Mouse (Mus musculus) gastrocnemius, postnatal 14 days (tissue): ENCODE measurements around the gene Stambp. TPM values are rescaled to one million over a fixed set of nuclear protein-coding genes. Genes with fewer than 3 reads are reported as not detected.
"Not testable (repeated sequence)": the region's sequence is repeated elsewhere in the genome, so short reads cannot be mapped to it uniquely, and the experiment has no call there.

ENCODE experiments used
- DNase-seq: peaks from one replicate; pipeline ENCODE4 v3.0.0; 2021; ENCODE audit warnings: mixed read lengths
- intact Hi-C: fragments of 180-260 bp; cut with DNase I; formaldehyde crosslinking; loops from one replicate; pipeline ENCODE4 v1.15.1; 2025; ENCODE audit warnings: low total_unique reads
- long read RNA-seq, 2 experiments: library from polyadenylated mRNA; stranded (forward); transcript quantifications; one replicate each; pipeline ENCODE4 v2.0.0; 2021
- total RNA-seq, 2 experiments: library from RNA; stranded (reverse); gene quantifications; 2 replicates each; pipeline ENCODE4 v1.2.3; 2021

The Stambp gene
- total RNA-seq = 1 to 10 TPM; 7.5 to 8.3 TPM
- long read RNA-seq, experiment 1, transcript Stambp-201 (10 exons, 2,364 nt) = major isoform, 8 of 10 reads
- long read RNA-seq, experiment 1, partial matches to known transcripts = 0 of 10 reads
- long read RNA-seq, experiment 1, other reads (novel, unspliced or antisense) = 2 of 10 reads
- long read RNA-seq, experiment 2, transcript Stambp-201 (10 exons, 2,364 nt) = major isoform, 10 of 13 reads
- long read RNA-seq, experiment 2, partial matches to known transcripts = 2 of 13 reads
- long read RNA-seq, experiment 2, other reads (novel, unspliced or antisense) = 1 of 13 reads

GRCm38 (mm10) chr6:83572671-83573070, at the start of gene Stambp:
Gene Stambp, minus strand, starts transcription at chr6:83572729.
- DNase-seq = no peak
- intact Hi-C loops = no loop called here

- intact Hi-C loops = no loop called here
- DNase-seq = no peak
Observed at GRCm38 (mm10) chr6:83619955-83620354, 47.4 kb upstream of the Stambp start.

DNA sequence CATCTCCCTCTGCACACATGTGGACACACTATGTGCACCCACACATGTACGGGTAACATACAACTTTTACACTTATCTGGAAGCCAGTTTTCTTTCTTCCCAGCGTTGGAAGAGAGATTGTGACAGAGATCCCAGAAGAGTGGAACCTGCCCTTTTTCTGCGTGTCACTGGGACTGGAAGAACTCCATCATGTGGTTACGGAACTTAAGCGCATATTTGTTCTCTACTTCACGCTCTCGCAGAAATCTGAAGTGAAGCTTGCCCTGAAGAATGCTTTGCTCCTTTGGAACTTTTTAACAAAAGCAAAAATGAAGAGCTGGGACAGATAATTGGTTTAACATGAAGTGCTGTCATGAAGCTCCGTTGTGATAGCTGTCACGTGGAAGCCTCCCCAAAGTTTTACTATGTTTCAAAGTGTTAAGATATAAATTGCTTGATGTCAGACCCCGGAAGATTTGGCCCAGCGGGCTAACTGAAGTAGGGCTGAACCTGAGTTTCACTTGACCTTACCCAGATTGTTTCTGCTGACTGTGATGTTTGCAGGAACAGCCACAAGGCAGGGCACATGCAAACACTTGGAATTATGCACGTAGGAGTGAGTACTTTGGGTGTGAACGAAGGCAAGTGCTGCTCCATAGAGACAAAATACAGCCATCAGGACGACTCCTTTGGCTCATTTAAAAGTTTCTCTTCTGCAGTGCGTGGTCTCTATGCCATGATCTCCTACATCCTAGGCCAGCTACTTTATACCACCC, 45.2 kb upstream of the Stambp start:
- no peak for DNase-seq
- intact Hi-C loops = loop anchor here (2.0 kb wide), 1 partner anchor 35 kb away; no protein-coding TSS in a partner anchor

GRCm38 (mm10) chr6:83616512-83616911, 44.0 kb upstream of the Stambp start:
- intact Hi-C loops = loop anchor here (2.0 kb wide), 1 partner anchor 34 kb away; no protein-coding TSS in a partner anchor

GRCm38 (mm10) chr6:83614469-83614868, 41.9 kb upstream of the Stambp start:
- intact Hi-C loops = no loop called here

More at GRCm38 (mm10) chr6:83616512-83616911, 44.0 kb upstream of the Stambp start:
- peak; percentile 85 for DNase-seq

DNA sequence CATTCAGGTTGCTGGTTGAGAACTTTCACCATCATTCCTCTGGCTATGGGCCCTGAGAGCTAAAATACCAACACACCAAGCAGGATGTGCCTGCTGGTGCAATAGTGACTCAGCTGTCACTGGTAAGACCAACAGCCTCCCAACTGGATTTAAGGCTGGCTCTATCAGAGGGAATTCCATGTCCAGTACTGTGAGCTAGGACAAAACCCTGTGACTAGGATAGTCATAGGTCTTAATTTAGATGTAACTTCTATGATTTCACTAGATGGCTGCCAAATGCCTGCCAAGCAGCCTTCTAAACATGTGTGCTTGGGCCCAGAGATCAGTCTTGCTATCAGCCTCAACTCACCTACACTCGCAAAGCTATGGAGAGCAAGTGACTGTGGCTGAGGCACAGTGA, 40.4 kb upstream of the Stambp start:
- no peak for DNase-seq
- intact Hi-C loops = no loop called here

More at GRCm38 (mm10) chr6:83614469-83614868, 41.9 kb upstream of the Stambp start:
- DNase-seq = no peak

GRCm38 (mm10) chr6:83599636-83600174, 27.2 kb upstream of the Stambp start:
- intact Hi-C loops = no loop called here
- DNase-seq = no peak

DNA sequence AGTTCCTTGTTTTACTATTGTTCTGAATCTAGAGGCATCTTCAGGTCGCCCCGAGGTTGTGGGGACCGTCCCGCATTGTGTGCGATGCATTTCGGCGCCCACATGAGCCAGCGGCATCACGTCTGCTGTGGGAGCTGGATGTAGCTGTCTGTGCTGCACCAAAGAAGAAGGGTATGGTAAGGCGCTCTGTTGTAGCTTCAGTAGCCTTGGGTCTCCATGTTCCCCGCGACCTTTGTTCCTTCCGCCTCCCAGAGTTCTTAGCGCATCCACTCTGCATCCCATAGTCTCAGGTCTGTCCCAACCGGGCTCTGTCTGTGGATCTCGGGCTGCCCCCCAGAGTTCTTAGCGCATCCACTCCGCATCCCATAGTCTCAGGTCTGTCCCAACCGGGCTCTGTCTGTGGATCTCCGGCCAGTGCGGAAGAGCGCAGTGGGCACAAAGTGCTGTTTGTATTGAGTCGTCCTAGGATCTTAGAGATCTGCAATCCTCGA, 26.6 kb upstream of the Stambp start:
- no peak for DNase-seq
- intact Hi-C loops = no loop called here

DNA sequence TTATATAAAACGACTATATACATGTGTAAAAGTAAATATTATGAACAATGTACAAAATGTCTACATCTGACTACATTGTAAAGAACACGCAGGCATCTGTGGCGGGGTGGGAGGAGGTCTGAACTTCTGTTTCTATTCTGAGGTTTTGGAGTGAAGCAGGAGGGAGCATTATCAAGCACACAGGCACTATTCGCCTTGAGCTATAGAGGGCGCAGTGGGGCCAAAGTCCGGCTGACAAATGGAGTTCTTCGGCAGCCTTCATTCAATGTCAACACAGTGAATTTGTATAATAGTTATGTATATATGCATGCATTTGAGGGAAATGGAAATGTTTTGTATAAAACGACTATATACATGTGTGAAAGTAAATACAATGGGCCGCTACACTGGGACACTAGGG, 26.1 kb upstream of the Stambp start:
- intact Hi-C loops = no loop called here
- peak; percentile 47 for DNase-seq

DNA sequence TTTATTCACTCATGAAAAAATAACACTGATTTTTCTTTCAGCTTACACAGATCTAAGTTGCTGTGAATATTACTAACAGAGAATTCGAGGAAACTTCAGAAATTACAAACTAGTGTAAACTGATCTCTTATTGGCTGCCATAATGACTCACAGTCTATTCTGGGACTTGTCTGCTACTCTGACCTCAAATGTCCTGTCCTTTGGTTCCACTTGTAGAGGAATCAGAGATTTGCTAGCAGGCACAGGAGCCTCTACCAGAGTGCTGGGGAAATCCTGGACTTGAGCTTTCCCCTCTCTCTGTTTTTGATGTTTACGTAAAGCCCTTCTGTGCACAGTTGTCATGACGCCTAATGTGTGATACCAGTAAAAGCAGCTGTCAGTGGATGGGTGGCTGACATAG, 25.5 kb upstream of the Stambp start:
- intact Hi-C loops = no loop called here
- no peak for DNase-seq

- intact Hi-C loops = no loop called here
- no peak for DNase-seq
Observed at GRCm38 (mm10) chr6:83595035-83595434, 22.5 kb upstream of the Stambp start.

DNA sequence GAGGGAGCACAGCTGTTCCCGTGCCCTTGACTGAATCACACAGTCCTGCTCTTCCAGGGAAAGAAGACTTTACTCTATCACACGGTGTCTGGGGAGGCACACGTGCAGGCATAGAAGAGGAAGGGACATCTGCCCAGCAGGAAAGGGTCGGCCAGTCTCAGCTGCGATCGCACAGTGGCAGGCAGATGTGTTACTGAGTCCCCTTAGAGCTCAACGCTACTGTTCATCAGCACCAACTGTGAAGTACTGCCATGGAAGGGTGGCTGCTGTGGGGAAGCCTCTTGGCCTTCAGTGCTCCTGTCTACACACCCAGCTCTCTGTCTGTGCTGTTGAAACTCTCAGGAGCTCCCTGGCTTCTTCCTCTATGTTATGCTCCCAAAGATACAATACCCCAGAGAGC, 21.4 kb upstream of the Stambp start:
- intact Hi-C loops = no loop called here
- DNase-seq = no peak

DNA sequence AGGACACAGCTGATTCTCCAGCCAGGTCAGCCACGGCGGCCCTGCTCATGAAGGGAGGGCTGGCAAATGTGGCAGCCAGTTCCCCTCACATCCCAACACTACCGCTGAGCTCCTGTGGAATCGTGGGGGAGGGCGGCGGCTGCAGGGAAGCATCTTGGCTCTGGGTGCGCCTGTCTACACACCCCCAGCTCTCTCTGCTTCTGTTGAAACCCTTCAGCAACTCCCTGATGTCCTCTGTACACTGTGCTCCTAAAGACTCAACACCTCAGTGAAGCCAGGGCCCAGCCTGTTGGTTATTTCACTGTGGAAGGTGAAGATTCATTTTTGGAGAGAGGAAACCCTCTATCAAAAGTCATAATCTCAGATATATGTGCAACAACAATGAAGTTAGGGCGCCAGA, 19.5 kb upstream of the Stambp start:
- intact Hi-C loops = no loop called here
- no peak for DNase-seq

- intact Hi-C loops = no loop called here
Observed at GRCm38 (mm10) chr6:83590301-83590700, 17.8 kb upstream of the Stambp start.

DNA sequence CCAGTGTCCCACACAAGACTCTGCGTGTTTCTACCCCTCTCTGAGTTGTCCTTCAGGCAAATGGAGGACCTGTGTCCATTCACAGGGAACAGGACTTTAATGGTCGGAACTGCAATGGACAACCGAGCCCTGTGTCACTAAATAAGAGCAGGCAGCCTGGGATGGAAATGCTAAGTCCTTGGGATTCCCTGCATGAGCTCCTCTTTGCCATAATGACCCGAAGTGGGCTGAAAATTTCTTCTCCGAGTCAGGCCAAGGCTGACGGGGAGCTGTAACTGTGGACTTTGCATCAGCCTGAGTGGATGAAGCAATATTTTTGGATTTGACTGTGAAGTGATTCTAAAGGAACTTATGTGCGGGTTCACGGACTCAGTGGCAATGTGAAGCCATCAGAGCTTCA, 14.7 kb upstream of the Stambp start:
- intact Hi-C loops, DNase-seq: not testable (repeated sequence)

More at GRCm38 (mm10) chr6:83590301-83590700, 17.8 kb upstream of the Stambp start:
- no peak for DNase-seq

- intact Hi-C loops = not testable (repeated sequence)
Observed at GRCm38 (mm10) chr6:83585328-83585727, 12.8 kb upstream of the Stambp start.

GRCm38 (mm10) chr6:83583591-83583990, 11.1 kb upstream of the Stambp start:
- intact Hi-C loops = loop anchor here (2.0 to 5.0 kb wide), 2 partner anchors 33 to 89 kb away; no protein-coding TSS in a partner anchor
- DNase-seq = no peak

More at GRCm38 (mm10) chr6:83585328-83585727, 12.8 kb upstream of the Stambp start:
- DNase-seq = not testable (repeated sequence)

DNA sequence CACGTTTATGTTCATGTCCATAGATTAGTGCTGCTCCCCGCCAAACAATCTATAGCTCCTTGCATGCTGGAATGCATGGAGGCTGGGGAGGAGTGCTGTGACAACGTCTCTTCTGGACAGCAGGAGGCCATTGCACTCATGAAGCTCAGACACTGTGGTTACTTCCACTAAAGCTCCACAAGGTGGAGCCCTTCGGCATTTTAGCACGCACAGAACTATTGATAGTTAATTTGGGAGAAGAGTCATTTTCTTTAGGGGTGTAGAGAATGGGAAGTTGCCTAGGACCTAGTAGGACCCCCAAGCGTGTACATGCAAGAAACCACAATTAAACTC, 10.4 kb upstream of the Stambp start:
- DNase-seq = peak; percentile 23
- intact Hi-C loops = loop anchor here (2.0 to 5.0 kb wide), 2 partner anchors 34 to 89 kb away; no protein-coding TSS in a partner anchor

DNA sequence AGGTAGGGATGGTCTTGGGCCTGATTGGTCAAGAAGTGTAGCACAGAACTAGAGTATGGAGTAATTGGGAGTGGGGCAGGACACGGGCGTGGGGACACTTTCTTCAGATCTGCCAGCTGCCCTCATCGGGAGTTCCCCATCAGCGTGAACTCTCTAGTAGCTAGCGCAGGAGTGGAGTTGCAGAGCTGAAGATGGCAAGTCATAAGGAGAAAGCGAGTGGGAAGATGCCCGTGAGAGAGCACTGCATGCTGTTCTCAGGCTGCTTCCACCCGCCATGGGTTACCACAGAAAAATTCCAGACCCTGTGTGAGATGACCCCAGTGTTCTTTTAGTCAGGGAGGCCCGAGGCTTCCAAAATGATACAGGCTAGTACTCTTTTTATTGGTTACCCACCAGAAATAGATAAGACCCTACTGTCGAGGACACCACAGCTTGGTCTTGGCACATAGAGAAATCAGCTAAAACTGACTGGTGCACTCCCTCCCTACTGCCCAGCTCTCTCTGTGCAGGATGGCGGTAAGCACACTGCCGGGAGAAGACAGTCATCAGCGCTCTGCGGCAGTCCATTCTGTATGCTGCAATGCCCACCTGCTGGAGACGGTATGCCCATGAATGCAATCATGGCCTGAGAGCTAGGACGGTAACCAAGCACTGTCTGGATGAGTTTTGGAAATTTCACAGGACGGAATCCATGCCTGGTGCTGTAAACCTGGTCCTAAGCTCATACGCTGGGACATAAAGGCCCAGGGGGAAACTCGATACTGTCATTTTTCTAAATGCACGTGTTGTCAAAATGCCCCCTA, 9.8 kb upstream of the Stambp start:
- intact Hi-C loops = loop anchor here (2.0 to 5.0 kb wide), 2 partner anchors 34 to 90 kb away; no protein-coding TSS in a partner anchor

More for the DNA sequence above, 9.8 kb upstream of the Stambp start:
- DNase-seq = no peak
